ENCODE assay signal across 25 mouse cellular contexts in genomic region chr19:44496511-44496910, GRCm38 (mm10). TPM values are rescaled to one million over a fixed set of nuclear protein-coding genes. Genes with fewer than 3 reads are reported as not detected.
DNase-seq lines count a peak whose midpoint lies in the region; ATAC-seq and TF ChIP-seq lines count a peak whose summit lies in the region.
"Had no signal": no experiment of that assay in that cellular context is flagged by ENCODE, and none has a peak within 500 bp of the region (broad histone marks: within the 10 kb centered on the region; RNA-seq: fewer than 3 reads in every experiment).

No protein-coding gene starts in this region.

- no peak overlapping the region for H3K4me2 ChIP-seq in forebrain, postnatal 0 days (ENCODE audit: low read depth)
- H3K4me2 ChIP-seq in midbrain, embryonic 11.5 days, result no peak overlapping the region
- no peak overlapping the region for H3K4me2 ChIP-seq in midbrain, embryonic 16.5 days (ENCODE audit: low read length)
- peak overlapping the region; percentile 33 for H3K4me2 ChIP-seq in forebrain, embryonic 13.5 days
- H3K4me2 ChIP-seq: liver, embryonic 11.5 days had no signal

- H3K9me3 ChIP-seq in forebrain, embryonic 10.5 days, result no peaks in the 10 kb centered on the region
- H3K9me3 ChIP-seq in forebrain, postnatal 0 days (ENCODE audit: low read length), result no peaks in the 10 kb centered on the region
- no peaks in the 10 kb centered on the region for H3K9me3 ChIP-seq in midbrain, embryonic 11.5 days (ENCODE audit: control insufficient read depth, low read length)
- H3K9me3 ChIP-seq in midbrain, embryonic 16.5 days (replicated peaks; ENCODE audit: control insufficient read depth, low read length, poor library complexity, severe bottlenecking), result no peaks in the 10 kb centered on the region
- no peaks in the 10 kb centered on the region for H3K9me3 ChIP-seq in forebrain, embryonic 13.5 days (replicated peaks)
- H3K9me3 ChIP-seq in limb, embryonic 10.5 days (replicated peaks), result no peaks in the 10 kb centered on the region

- no peak overlapping the region for H3K9ac ChIP-seq in forebrain, postnatal 0 days
- H3K9ac ChIP-seq in midbrain, embryonic 11.5 days (ENCODE audit: low read length), result no peak overlapping the region
- H3K9ac ChIP-seq in midbrain, embryonic 16.5 days (ENCODE audit: low read depth, low read length), result no peak overlapping the region
- no peak overlapping the region for H3K9ac ChIP-seq in forebrain, embryonic 13.5 days

- no peak for ATAC-seq in forebrain, postnatal 0 days
- no peak for ATAC-seq in midbrain, embryonic 11.5 days (ENCODE audit: low FRiP score)
- no peak for ATAC-seq in midbrain, embryonic 16.5 days
- no peak for ATAC-seq in forebrain, embryonic 13.5 days

- H3K4me1 ChIP-seq in forebrain, embryonic 10.5 days, result peaks cover 94% of the 10 kb centered on the region
- H3K4me1 ChIP-seq in forebrain, postnatal 0 days (ENCODE audit: insufficient read depth), result no peaks in the 10 kb centered on the region
- H3K4me1 ChIP-seq in midbrain, embryonic 11.5 days (ENCODE audit: control insufficient read depth, insufficient read depth, low read length), result peaks cover 3% of the 10 kb centered on the region; the same call in 1 of the 2 replicates
- H3K4me1 ChIP-seq in midbrain, embryonic 16.5 days (ENCODE audit: control insufficient read depth, insufficient read depth, low read length), result no peaks in the 10 kb centered on the region
- H3K4me1 ChIP-seq in forebrain, embryonic 13.5 days, result peaks cover 7% of the 10 kb centered on the region; the same call in 1 of the 2 replicates
- H3K4me1 ChIP-seq in limb, embryonic 10.5 days, result peaks cover 10% of the 10 kb centered on the region; the same call in 1 of the 2 replicates

- 55% methylated on average over 8 of the region's 8 CpGs for WGBS in forebrain, embryonic 10.5 days
- 40% methylated on average over 8 of the region's 8 CpGs for WGBS in forebrain, postnatal 0 days
- WGBS in midbrain, embryonic 11.5 days, result 35% methylated on average over 8 of the region's 8 CpGs
- WGBS in midbrain, embryonic 16.5 days, result 25% methylated on average over 8 of the region's 8 CpGs
- 36% methylated on average over 8 of the region's 8 CpGs for WGBS in forebrain, embryonic 13.5 days
- WGBS in limb, embryonic 10.5 days, result 57% methylated on average over 8 of the region's 8 CpGs

- peaks cover 6% of the 10 kb centered on the region; the same call in 1 of the 2 replicates for H3K36me3 ChIP-seq in forebrain, embryonic 10.5 days (replicated peaks)
- H3K36me3 ChIP-seq in forebrain, postnatal 0 days (ENCODE audit: insufficient read depth), result no peaks in the 10 kb centered on the region
- no peaks in the 10 kb centered on the region for H3K36me3 ChIP-seq in midbrain, embryonic 11.5 days (ENCODE audit: control insufficient read depth, insufficient read depth, low read length)
- no peaks in the 10 kb centered on the region for H3K36me3 ChIP-seq in midbrain, embryonic 16.5 days (ENCODE audit: control insufficient read depth, insufficient read depth, low read length)
- H3K36me3 ChIP-seq in forebrain, embryonic 13.5 days (ENCODE audit: poor library complexity, severe bottlenecking), result no peaks in the 10 kb centered on the region
- H3K36me3 ChIP-seq in limb, embryonic 10.5 days, result no peaks in the 10 kb centered on the region

- H3K4me3 ChIP-seq in forebrain, embryonic 10.5 days, result peak overlapping the region; percentile 53
- H3K4me3 ChIP-seq in forebrain, postnatal 0 days (ENCODE audit: low read depth, low read length), result no peak overlapping the region
- H3K4me3 ChIP-seq in midbrain, embryonic 11.5 days (ENCODE audit: low read depth, low read length), result no peak overlapping the region
- no peak overlapping the region for H3K4me3 ChIP-seq in midbrain, embryonic 16.5 days (ENCODE audit: low read depth, low read length)
- no peak overlapping the region for H3K4me3 ChIP-seq in forebrain, embryonic 13.5 days
- H3K4me3 ChIP-seq in limb, embryonic 10.5 days, result no peak overlapping the region
- H3K4me3 ChIP-seq: heart, adult 2 months had no signal

- no peak for TF ChIP-seq CTCF in forebrain, postnatal 0 days (IDR thresholded peaks at IDR 0.05; ENCODE audit: low read depth)

- H3K27ac ChIP-seq in forebrain, embryonic 10.5 days, result peak overlapping the region; percentile 84
- no peak overlapping the region for H3K27ac ChIP-seq in forebrain, postnatal 0 days (ENCODE audit: low read depth, low read length)
- H3K27ac ChIP-seq in midbrain, embryonic 11.5 days (ENCODE audit: low read depth, low read length), result no peak overlapping the region
- H3K27ac ChIP-seq in midbrain, embryonic 16.5 days (ENCODE audit: low read length), result no peak overlapping the region
- no peak overlapping the region for H3K27ac ChIP-seq in forebrain, embryonic 13.5 days
- H3K27ac ChIP-seq in limb, embryonic 10.5 days, result no peak overlapping the region
- H3K27ac ChIP-seq: heart, adult 2 months had no signal

- peaks cover 100% of the 10 kb centered on the region for H3K27me3 ChIP-seq in forebrain, embryonic 10.5 days (ENCODE audit: poor library complexity, severe bottlenecking)
- peaks cover 68% of the 10 kb centered on the region for H3K27me3 ChIP-seq in forebrain, postnatal 0 days (ENCODE audit: insufficient read depth, low read length)
- peaks cover 94% of the 10 kb centered on the region for H3K27me3 ChIP-seq in midbrain, embryonic 11.5 days (ENCODE audit: control insufficient read depth, insufficient read depth, low read length)
- H3K27me3 ChIP-seq in midbrain, embryonic 16.5 days (ENCODE audit: control insufficient read depth, insufficient read depth, low read depth, low read length), result peaks cover 88% of the 10 kb centered on the region
- H3K27me3 ChIP-seq in forebrain, embryonic 13.5 days, result peaks cover 95% of the 10 kb centered on the region
- H3K27me3 ChIP-seq in limb, embryonic 10.5 days (ENCODE audit: low read depth, poor library complexity, severe bottlenecking), result peaks cover 28% of the 10 kb centered on the region

- DNase-seq in forebrain, embryonic 10.5 days (ENCODE audit: extremely low spot score, low spot score), result no peak
- no peak for DNase-seq in forebrain, postnatal 0 days
- peak; percentile 88 for DNase-seq in midbrain, embryonic 11.5 days (ENCODE audit: low spot score, missing footprints)
- no peak for DNase-seq in kidney, postnatal 36 days
- no peak for DNase-seq in limb, embryonic 10.5 days (ENCODE audit: low spot score)
- DNase-seq in left cerebral cortex, adult 9 months (ENCODE audit: low spot score in 2 of 2), result no peak
- DNase-seq: adrenal gland, adult 2 months; cerebellum, adult 9-10 months; heart, adult 2 months; heart, postnatal 36 days; kidney, adult 8-10 months; kidney, postnatal 14 days; lung, adult 2 months had no signal

RNA-seq across cellular contexts. Expression of gene Wnt8b, which starts 3.2 kb away (rescaled TPM):
- polyA plus RNA-seq in forebrain, embryonic 10.5 days (2016; fragmentation: Nextera tagmentation; extraction: Ambion mirVana), result 51.3 and 61.0 TPM in 2 replicates
- total RNA-seq in forebrain, postnatal 0 days (2014; rRNA removed), result 0.54 and 2.1 TPM in 2 replicates
- 0.60 and 1.2 TPM in 2 replicates for polyA plus RNA-seq in forebrain, postnatal 0 days (2015; fragmentation: Nextera tagmentation; extraction: Ambion mirVana)
- 7.9 and 13.9 TPM in 2 replicates for polyA plus RNA-seq in midbrain, embryonic 11.5 days (2014; fragmentation: Nextera tagmentation; extraction: Ambion mirVana)
- polyA plus RNA-seq in midbrain, embryonic 16.5 days (2015; fragmentation: Nextera tagmentation; extraction: Ambion mirVana), result 1.2 and 2.1 TPM in 2 replicates
- 8.1 and 16.7 TPM in 2 replicates for polyA plus RNA-seq in forebrain, embryonic 13.5 days (2015; fragmentation: Nextera tagmentation; extraction: Ambion mirVana)
- not detected in 2 replicates for polyA plus RNA-seq in limb, embryonic 10.5 days (2016; fragmentation: Nextera tagmentation; extraction: Ambion mirVana)
- total RNA-seq: gastrocnemius, adult 8-10 months; heart, adult 2 months; heart, postnatal 36 days; layer of hippocampus, adult 8-10 months had no signal
- polyA plus RNA-seq: frontal cortex, adult 2 months; heart, adult 2 months; heart, embryonic 14.5 days; intestine, embryonic 14.5 days; limb, embryonic 11.5 days; liver, embryonic 11.5 days; lung, adult 2 months had no signal

RNA-seq across cellular contexts. Expression of gene Sec31b, which starts 49.2 kb away (rescaled TPM):
- polyA plus RNA-seq in forebrain, embryonic 10.5 days (2016; fragmentation: Nextera tagmentation; extraction: Ambion mirVana), result 0.88 and 1.7 TPM in 2 replicates
- 0.08 and 0.48 TPM in 2 replicates for total RNA-seq in forebrain, postnatal 0 days (2014; rRNA removed)
- 0.10 and 0.15 TPM in 2 replicates for polyA plus RNA-seq in forebrain, postnatal 0 days (2015; fragmentation: Nextera tagmentation; extraction: Ambion mirVana)
- 0.18 and 0.25 TPM in 2 replicates for polyA plus RNA-seq in midbrain, embryonic 11.5 days (2014; fragmentation: Nextera tagmentation; extraction: Ambion mirVana)
- polyA plus RNA-seq in midbrain, embryonic 16.5 days (2015; fragmentation: Nextera tagmentation; extraction: Ambion mirVana), result 0.15 and 0.32 TPM in 2 replicates
- 0.15 and 0.40 TPM in 2 replicates for polyA plus RNA-seq in forebrain, embryonic 13.5 days (2015; fragmentation: Nextera tagmentation; extraction: Ambion mirVana)
- 0.44 and 1.1 TPM in 2 replicates for polyA plus RNA-seq in limb, embryonic 10.5 days (2016; fragmentation: Nextera tagmentation; extraction: Ambion mirVana)

RNA-seq across cellular contexts. Expression of gene Gm20538, which starts 56.1 kb away (rescaled TPM):
- polyA plus RNA-seq in forebrain, embryonic 10.5 days (2016; fragmentation: Nextera tagmentation; extraction: Ambion mirVana), result not detected in 2 replicates
- total RNA-seq in forebrain, postnatal 0 days (2014; rRNA removed), result not detected in 2 replicates
- polyA plus RNA-seq in forebrain, postnatal 0 days (2015; fragmentation: Nextera tagmentation; extraction: Ambion mirVana), result not detected in 2 replicates
- polyA plus RNA-seq in midbrain, embryonic 11.5 days (2014; fragmentation: Nextera tagmentation; extraction: Ambion mirVana), result not detected in 2 replicates
- not detected in 2 replicates for polyA plus RNA-seq in midbrain, embryonic 16.5 days (2015; fragmentation: Nextera tagmentation; extraction: Ambion mirVana)
- polyA plus RNA-seq in forebrain, embryonic 13.5 days (2015; fragmentation: Nextera tagmentation; extraction: Ambion mirVana), result not detected in 2 replicates
- not detected in 2 replicates for polyA plus RNA-seq in limb, embryonic 10.5 days (2016; fragmentation: Nextera tagmentation; extraction: Ambion mirVana)
- total RNA-seq: adrenal gland, adult 2 months; gastrocnemius, adult 8-10 months; heart, adult 2 months; heart, postnatal 36 days; layer of hippocampus, adult 8-10 months; left cerebral cortex, adult 18-20 months had no signal
- polyA plus RNA-seq: adrenal gland, adult 2 months; cortical plate, adult 2 months; embryonic facial prominence, embryonic 11.5 days; frontal cortex, adult 2 months; heart, adult 2 months; heart, embryonic 14.5 days; intestine, embryonic 14.5 days; limb, embryonic 11.5 days; liver, embryonic 11.5 days; lung, adult 2 months had no signal

RNA-seq across cellular contexts. Expression of gene Ndufb8, which starts 58.7 kb away (rescaled TPM):
- polyA plus RNA-seq in forebrain, embryonic 10.5 days (2016; fragmentation: Nextera tagmentation; extraction: Ambion mirVana), result 595 and 612 TPM in 2 replicates
- 275 and 424 TPM in 2 replicates for total RNA-seq in forebrain, postnatal 0 days (2014; rRNA removed)
- 691 and 823 TPM in 2 replicates for polyA plus RNA-seq in forebrain, postnatal 0 days (2015; fragmentation: Nextera tagmentation; extraction: Ambion mirVana)
- polyA plus RNA-seq in midbrain, embryonic 11.5 days (2014; fragmentation: Nextera tagmentation; extraction: Ambion mirVana), result 443 and 490 TPM in 2 replicates
- 570 and 615 TPM in 2 replicates for polyA plus RNA-seq in midbrain, embryonic 16.5 days (2015; fragmentation: Nextera tagmentation; extraction: Ambion mirVana)
- polyA plus RNA-seq in forebrain, embryonic 13.5 days (2015; fragmentation: Nextera tagmentation; extraction: Ambion mirVana), result 441 and 467 TPM in 2 replicates
- 664 and 683 TPM in 2 replicates for polyA plus RNA-seq in limb, embryonic 10.5 days (2016; fragmentation: Nextera tagmentation; extraction: Ambion mirVana)
